Mouse (Mus musculus): ENCODE measurements around the gene Klhl29. TPM values are rescaled to one million over a fixed set of nuclear protein-coding genes. Genes with fewer than 3 reads are reported as not detected.

The Klhl29 gene
- total and polyA plus RNA-seq, 2 experiments from 2014 or later: 2.7 to 8.2 TPM

GRCm38 (mm10) chr12:5269936-5270335 is 105.5 kb downstream of the Klhl29 start:
- H3K4me1 ChIP-seq (ENCODE audit: insufficient read depth): peaks cover 23% of the 10 kb centered on the region
- no peak for DNase-seq
- WGBS: 49% methylated on average over 9 of the region's 9 CpGs
- no peaks in the 10 kb centered on the region for H3K36me3 ChIP-seq (ENCODE audit: insufficient read depth)
- no peaks in the 10 kb centered on the region for H3K9me3 ChIP-seq (ENCODE audit: low read length)
- no peak overlapping the region for H3K4me2 ChIP-seq (ENCODE audit: low read depth)
- TF ChIP-seq CTCF (IDR thresholded peaks at IDR 0.05; ENCODE audit: low read depth): no peak
- no peak overlapping the region for H3K9ac ChIP-seq
- no peak overlapping the region for H3K4me3 ChIP-seq (ENCODE audit: low read depth, low read length)
- H3K27ac ChIP-seq (ENCODE audit: low read depth, low read length): no peak overlapping the region
- no peak for ATAC-seq
- no peaks in the 10 kb centered on the region for H3K27me3 ChIP-seq (ENCODE audit: insufficient read depth, low read length)

DNA sequence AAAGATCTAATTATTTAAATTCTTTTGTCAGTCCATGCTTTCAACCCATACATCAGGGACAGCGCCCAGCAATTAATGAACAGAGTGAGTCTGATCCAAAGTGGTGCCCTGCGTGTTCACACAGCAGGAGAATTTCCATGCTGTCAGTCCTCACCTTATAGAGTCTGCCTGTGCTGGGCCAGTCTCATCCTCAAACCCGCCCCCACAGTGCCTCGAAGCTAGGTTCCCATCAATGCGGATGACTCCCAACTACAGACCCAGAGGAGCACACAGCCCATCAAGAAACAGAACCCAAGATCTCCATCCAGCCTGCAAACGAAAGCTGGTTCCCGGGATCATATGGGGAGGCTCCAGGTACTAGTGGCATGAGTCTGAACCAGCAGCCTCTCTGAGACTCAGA is 106.4 kb downstream of the Klhl29 start:
- WGBS: 54% methylated on average over 7 of the region's 7 CpGs
- Histone ChIP-seq H3K4me2 (ENCODE audit: low read depth) (no peak overlapping the region), H3K9ac (no peak overlapping the region), H3K4me1 (ENCODE audit: insufficient read depth) (peaks cover 19% of the 10 kb centered on the region), H3K4me3 (ENCODE audit: low read depth, low read length) (no peak overlapping the region), H3K9me3 (ENCODE audit: low read length) (no peaks in the 10 kb centered on the region), H3K27ac (ENCODE audit: low read depth, low read length) (no peak overlapping the region), H3K27me3 (ENCODE audit: insufficient read depth, low read length) (no peaks in the 10 kb centered on the region), H3K36me3 (ENCODE audit: insufficient read depth) (no peaks in the 10 kb centered on the region)
- ATAC-seq: no peak
- no peak for TF ChIP-seq CTCF (IDR thresholded peaks at IDR 0.05; ENCODE audit: low read depth)
- no peak for DNase-seq

DNA sequence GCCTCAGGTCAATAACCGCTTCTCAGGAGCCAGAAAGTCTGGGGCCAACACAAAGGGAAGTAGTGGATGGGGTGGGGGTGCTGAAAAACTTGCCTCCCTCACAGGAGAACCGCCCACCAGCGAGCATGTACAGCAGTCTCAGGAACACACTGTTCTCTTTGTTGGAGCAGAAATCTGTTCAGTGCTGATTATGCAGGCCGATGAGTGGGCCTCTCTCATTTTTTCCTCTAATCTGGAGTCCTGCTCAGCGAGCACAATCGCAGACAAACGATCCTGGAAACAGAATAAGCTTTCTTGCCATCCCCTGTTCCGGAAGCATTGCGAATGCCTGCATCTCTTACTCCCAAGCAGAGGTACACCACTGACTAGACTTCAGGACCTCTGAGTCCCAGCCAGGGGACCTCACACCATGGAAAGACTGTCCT is 107.3 kb downstream of the Klhl29 start:
- H3K27ac ChIP-seq (ENCODE audit: low read depth, low read length): peak overlapping the region; percentile 68
- WGBS: 8% methylated on average over 9 of the region's 9 CpGs
- DNase-seq: peak; percentile 64

DNA sequence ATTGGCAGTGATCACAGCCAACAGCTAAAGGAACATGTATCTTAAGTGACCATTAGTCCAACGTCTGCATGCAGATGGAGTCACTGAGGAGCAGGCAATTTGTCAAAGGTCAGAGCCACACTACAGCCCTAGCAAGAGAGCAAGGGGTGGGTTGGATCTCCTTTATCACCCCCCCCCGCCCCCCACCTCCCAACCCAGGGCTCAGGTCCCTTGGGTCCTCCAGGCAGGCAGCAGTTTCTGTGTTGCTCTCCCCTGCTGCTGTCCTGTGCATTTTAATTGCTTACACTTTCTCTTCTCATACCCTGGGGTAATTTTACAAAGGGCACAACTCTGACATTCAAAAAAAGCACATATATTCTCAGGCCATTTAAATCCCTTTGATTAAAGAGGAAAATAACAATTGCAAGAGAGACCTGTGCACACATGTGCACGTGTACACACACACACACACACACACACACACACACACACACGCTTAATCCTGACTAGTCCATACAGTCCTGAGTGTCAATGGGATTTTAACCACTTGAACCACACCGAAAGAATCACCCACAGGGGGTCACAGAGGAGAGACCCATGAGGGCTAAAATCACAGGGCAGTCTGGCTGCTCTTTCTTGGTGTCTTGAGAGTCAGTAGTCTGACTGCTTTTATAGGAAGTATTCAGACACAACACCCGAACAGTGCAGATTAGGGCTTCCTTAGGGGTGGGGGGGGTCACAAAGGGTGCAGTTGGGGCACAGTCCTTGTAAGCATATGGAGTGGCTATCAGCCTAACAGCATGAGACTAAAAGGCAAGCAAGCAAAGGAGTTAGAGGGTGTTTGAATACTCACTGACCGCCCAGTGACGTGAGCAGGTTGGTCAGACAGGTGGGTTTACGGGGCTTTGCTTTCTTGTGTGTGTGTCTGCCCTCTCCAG is 108.0 kb downstream of the Klhl29 start:
- Histone ChIP-seq H3K27ac (ENCODE audit: low read depth, low read length) (peak overlapping the region; percentile 68; the same call in 1 of the 2 replicates), H3K4me3 (ENCODE audit: low read depth, low read length) (no peak overlapping the region), H3K9ac (no peak overlapping the region), H3K36me3 (ENCODE audit: insufficient read depth) (no peaks in the 10 kb centered on the region), H3K4me1 (ENCODE audit: insufficient read depth) (peaks cover 19% of the 10 kb centered on the region), H3K4me2 (ENCODE audit: low read depth) (no peak overlapping the region), H3K9me3 (ENCODE audit: low read length) (no peaks in the 10 kb centered on the region), H3K27me3 (ENCODE audit: insufficient read depth, low read length) (no peaks in the 10 kb centered on the region)
- DNase-seq (no peak), ATAC-seq (0 out of 2 replicates have a peak, but pooled peaks have one; percentile 4)
- WGBS: 45% methylated on average over 9 of the region's 9 CpGs
- TF ChIP-seq CTCF (IDR thresholded peaks at IDR 0.05; ENCODE audit: low read depth): no peak

More for the DNA sequence above, 107.3 kb downstream of the Klhl29 start:
- no peak overlapping the region for H3K4me2 ChIP-seq (ENCODE audit: low read depth)
- H3K9me3 ChIP-seq (ENCODE audit: low read length): no peaks in the 10 kb centered on the region
- H3K9ac ChIP-seq: 0 out of 2 replicates have a peak overlapping the region, but pooled peaks have one; percentile 23
- no peak overlapping the region for H3K4me3 ChIP-seq (ENCODE audit: low read depth, low read length)
- H3K36me3 ChIP-seq (ENCODE audit: insufficient read depth): no peaks in the 10 kb centered on the region
- peaks cover 19% of the 10 kb centered on the region for H3K4me1 ChIP-seq (ENCODE audit: insufficient read depth)
- H3K27me3 ChIP-seq (ENCODE audit: insufficient read depth, low read length): no peaks in the 10 kb centered on the region
- no peak for TF ChIP-seq CTCF (IDR thresholded peaks at IDR 0.05; ENCODE audit: low read depth)
- peak; percentile 83 for ATAC-seq

GRCm38 (mm10) chr12:5266773-5267172 is 108.7 kb downstream of the Klhl29 start:
- DNase-seq: no peak
- no peak overlapping the region for H3K4me2 ChIP-seq (ENCODE audit: low read depth)

GRCm38 (mm10) chr12:5261476-5261875 is 114.0 kb downstream of the Klhl29 start:
- Histone ChIP-seq H3K27me3 (ENCODE audit: insufficient read depth, low read length) (no peaks in the 10 kb centered on the region), H3K4me3 (ENCODE audit: low read depth, low read length) (no peak overlapping the region), H3K36me3 (ENCODE audit: insufficient read depth) (no peaks in the 10 kb centered on the region), H3K4me1 (ENCODE audit: insufficient read depth) (no peaks in the 10 kb centered on the region), H3K9ac (no peak overlapping the region), H3K9me3 (ENCODE audit: low read length) (no peaks in the 10 kb centered on the region), H3K27ac (ENCODE audit: low read depth, low read length) (no peak overlapping the region), H3K4me2 (ENCODE audit: low read depth) (no peak overlapping the region)
- no peak for ATAC-seq
- no peak for DNase-seq
- 72% methylated on average over 4 of the region's 4 CpGs for WGBS
- TF ChIP-seq CTCF (IDR thresholded peaks at IDR 0.05; ENCODE audit: low read depth): no peak

More at GRCm38 (mm10) chr12:5266773-5267172, 108.7 kb downstream of the Klhl29 start:
- H3K4me1 ChIP-seq (ENCODE audit: insufficient read depth): peaks cover 19% of the 10 kb centered on the region
- H3K9me3 ChIP-seq (ENCODE audit: low read length): no peaks in the 10 kb centered on the region
- no peak overlapping the region for H3K9ac ChIP-seq
- no peak for ATAC-seq
- 83% methylated on average over 4 of the region's 4 CpGs for WGBS
- no peaks in the 10 kb centered on the region for H3K36me3 ChIP-seq (ENCODE audit: insufficient read depth)
- TF ChIP-seq CTCF (IDR thresholded peaks at IDR 0.05; ENCODE audit: low read depth): no peak
- no peaks in the 10 kb centered on the region for H3K27me3 ChIP-seq (ENCODE audit: insufficient read depth, low read length)
- no peak overlapping the region for H3K4me3 ChIP-seq (ENCODE audit: low read depth, low read length)
- H3K27ac ChIP-seq (ENCODE audit: low read depth, low read length): no peak overlapping the region

- Histone ChIP-seq H3K4me2 (ENCODE audit: low read depth) (no peak overlapping the region), H3K9ac (no peak overlapping the region), H3K4me3 (ENCODE audit: low read depth, low read length) (no peak overlapping the region), H3K4me1 (ENCODE audit: insufficient read depth) (no peaks in the 10 kb centered on the region), H3K9me3 (ENCODE audit: low read length) (no peaks in the 10 kb centered on the region), H3K36me3 (ENCODE audit: insufficient read depth) (no peaks in the 10 kb centered on the region), H3K27ac (ENCODE audit: low read depth, low read length) (no peak overlapping the region), H3K27me3 (ENCODE audit: insufficient read depth, low read length) (no peaks in the 10 kb centered on the region)
- TF ChIP-seq CTCF (IDR thresholded peaks at IDR 0.05; ENCODE audit: low read depth): no peak
- DNase-seq (no peak), ATAC-seq (no peak)
- 94% methylated on average over 3 of the region's 3 CpGs for WGBS
Observed at GRCm38 (mm10) chr12:5258779-5259178, 116.7 kb downstream of the Klhl29 start.

Measured in forebrain, postnatal 0 days (tissue).